Mouse (Mus musculus): ENCODE results near the gene Gpld1.

The Gpld1 gene

DNA sequence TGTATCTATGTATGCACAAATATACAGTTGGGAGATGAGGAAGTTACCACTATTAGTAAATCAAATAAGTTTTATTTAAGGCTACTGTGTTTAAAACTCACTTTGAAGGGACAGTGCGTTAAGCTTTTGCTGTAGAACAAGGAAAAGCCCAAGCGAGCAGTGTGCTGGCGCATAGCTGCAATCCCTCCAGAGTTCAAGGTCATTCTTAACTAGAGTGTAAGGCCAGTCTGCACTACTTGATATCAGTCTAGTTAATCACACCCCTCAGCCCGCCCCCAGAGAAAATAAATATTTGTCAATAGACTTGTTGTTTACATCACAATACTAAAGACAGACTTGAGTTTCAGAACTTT is 77.6 kb downstream of the Gpld1 start:
- no peak for DNase-seq (ENCODE audit: extremely low spot score, low spot score)

DNA sequence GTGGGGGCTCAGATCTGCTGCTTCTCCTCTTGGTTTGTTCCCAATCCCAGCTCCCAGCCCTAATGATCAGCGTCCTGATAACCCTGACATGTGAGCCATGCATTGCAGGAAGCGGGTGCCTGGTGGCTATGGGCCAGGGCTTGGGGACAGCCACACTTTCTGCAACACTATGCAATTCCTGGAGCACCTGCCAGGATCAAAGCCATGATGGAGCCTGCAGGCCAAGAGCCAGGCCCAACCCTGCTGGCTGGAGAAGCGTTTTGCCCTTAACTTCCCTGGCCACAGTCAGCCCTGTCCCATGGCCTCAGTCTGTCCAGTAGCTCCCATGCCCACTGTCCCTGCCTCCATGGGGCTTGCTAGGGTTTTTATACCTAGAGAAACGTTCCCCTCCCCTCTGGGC is 79.4 kb downstream of the Gpld1 start:
- DNase-seq (ENCODE audit: extremely low spot score, low spot score), result no peak

DNA sequence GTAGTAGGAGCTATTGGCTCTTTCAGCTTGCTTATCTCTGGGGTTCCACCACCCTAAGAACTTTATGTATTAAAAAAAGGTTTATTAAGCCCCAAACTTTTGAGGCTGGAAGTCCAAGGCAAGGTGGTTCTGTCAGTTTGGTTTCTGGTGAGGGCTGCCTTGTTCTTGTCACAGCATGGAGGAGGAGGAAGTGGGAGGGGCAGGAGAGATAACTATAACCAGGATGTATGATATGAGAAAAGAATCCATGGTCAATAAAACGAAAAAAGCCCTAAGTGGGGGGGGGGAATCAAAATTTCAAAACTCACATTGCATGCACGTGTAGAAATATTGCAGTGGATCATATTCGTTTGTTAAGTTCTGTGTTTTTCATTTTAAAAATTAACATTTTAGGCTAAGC is 80.2 kb downstream of the Gpld1 start:
- DNase-seq (ENCODE audit: extremely low spot score, low spot score), result no peak

DNA sequence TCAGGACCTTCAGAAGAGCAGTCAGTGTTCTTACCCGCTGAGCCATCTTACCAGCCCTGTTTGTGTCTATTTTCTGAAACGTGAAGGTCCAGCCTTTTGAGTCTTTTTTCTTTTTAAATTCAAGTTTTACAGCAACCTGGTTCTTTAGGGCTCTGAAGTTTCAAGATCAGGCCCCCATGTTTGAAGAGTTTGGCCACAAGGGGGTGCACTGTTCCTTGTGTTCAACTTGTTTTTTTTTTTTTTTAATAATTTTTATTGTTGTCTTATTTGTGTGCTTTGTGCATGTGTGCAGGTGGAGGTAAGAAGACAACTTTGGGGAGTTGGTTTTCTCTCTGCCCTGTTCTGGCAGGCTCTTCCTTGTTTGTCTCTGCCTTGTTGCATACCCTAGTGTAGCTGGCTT is 81.7 kb downstream of the Gpld1 start:
- no peak for DNase-seq (ENCODE audit: extremely low spot score, low spot score)

DNA sequence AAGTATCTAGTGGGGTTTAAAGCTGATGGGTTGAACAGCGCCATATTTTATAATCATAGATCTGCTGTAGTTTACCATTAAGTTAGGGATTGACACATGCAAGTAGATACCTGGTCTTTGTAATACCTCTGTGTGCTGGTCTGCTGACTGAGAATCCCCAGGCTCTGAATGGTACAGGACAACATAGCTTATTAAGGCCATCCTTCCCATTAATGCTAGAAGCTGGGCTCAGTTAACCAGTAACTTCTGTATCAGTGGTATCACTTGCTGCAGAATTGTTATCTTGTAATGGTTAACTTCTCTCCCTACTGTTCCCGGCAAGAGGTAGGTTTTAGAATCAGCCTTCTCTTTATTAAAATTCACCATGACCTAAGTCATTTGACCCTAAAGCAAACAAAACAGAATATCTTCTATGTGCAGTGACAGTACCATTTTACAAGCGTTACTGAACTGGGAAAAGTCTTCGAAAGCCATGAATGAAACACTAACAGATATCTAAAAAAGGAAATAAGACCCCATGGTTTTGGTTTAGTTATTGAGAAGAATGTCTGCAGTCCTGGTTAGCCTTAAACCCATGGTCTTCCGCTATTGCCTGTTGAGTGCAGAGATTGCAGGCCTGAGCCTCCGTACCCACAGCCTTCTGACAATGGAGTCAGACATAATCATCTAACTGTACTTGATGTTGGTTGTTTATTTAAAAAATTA is 83.6 kb downstream of the Gpld1 start:
- no peak for DNase-seq (ENCODE audit: extremely low spot score, low spot score)

DNA sequence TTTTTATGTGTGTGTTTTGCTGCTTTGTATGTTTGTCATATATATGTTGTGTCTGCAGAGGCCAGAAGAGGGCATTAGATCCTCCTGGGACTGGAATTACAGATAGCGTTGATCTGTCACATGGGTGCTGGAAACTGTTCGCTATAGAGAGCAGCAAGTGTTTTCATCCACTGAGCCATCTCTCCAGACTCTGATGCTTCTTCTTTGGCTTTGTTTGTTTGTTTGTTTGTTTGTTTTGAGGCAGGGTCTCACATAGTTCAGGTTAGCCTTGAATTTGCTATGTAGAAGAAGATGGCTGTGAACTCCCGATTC is 84.1 kb downstream of the Gpld1 start:
- DNase-seq (ENCODE audit: extremely low spot score, low spot score), result no peak

- no peak for DNase-seq (ENCODE audit: extremely low spot score, low spot score)
Observed at GRCm38 (mm10) chr13:25039488-25039887, 96.5 kb downstream of the Gpld1 start.
